Mouse (Mus musculus) urinary bladder, adult 18-20 months (tissue): ENCODE results near the gene Vdac2.

ENCODE experiments used
- DNase-seq, 2 experiments: peaks; one replicate each; pipeline ENCODE4 v3.0.0; 2022; ENCODE audit warnings: low spot score in 2 of 2, mixed read lengths in 2 of 2

Vdac2 gene

GRCm38 (mm10) chr14:21817453-21817852, 7.6 kb upstream of the Vdac2 start:
- DNase-seq: no peak

GRCm38 (mm10) chr14:21820880-21821505, 4.0 kb upstream of the Vdac2 start:
- no peak for DNase-seq

- no peak for DNase-seq
These were observed 2.7 kb upstream of the Vdac2 start for GRCm38 (mm10) chr14:21822307-21822706.

GRCm38 (mm10) chr14:21822795-21823374, 2.2 kb upstream of the Vdac2 start:
- peak in 1 of 2 experiments; percentile 20 for DNase-seq

- no peak for DNase-seq
These were observed 1.1 kb upstream of the Vdac2 start for GRCm38 (mm10) chr14:21823897-21824296.

- no peak for DNase-seq
These were observed 901 bp downstream of the Vdac2 start for GRCm38 (mm10) chr14:21825786-21826491.

- peak; percentile 95 to 99 for DNase-seq
These were observed 6.1 kb downstream of the Vdac2 start for GRCm38 (mm10) chr14:21830876-21831767.

GRCm38 (mm10) chr14:21831830-21832403, 6.9 kb downstream of the Vdac2 start:
- DNase-seq: peak in 1 of 2 experiments; percentile 30

- no peak for DNase-seq
These were observed 13.4 kb downstream of the Vdac2 start for GRCm38 (mm10) chr14:21838336-21839017.

- DNase-seq: no peak
These were observed 17.0 kb downstream of the Vdac2 start for GRCm38 (mm10) chr14:21841819-21842592.

- no peak for DNase-seq
These were observed 18.2 kb downstream of the Vdac2 start for GRCm38 (mm10) chr14:21843263-21843662.

GRCm38 (mm10) chr14:21846827-21847380, 21.9 kb downstream of the Vdac2 start:
- DNase-seq: no peak

- DNase-seq: peak in 1 of 2 experiments; percentile 53
These were observed 22.5 kb downstream of the Vdac2 start for GRCm38 (mm10) chr14:21847381-21848165.

GRCm38 (mm10) chr14:21848166-21849154, 23.4 kb downstream of the Vdac2 start, which contains the start of gene Comtd1:
Gene Comtd1 (minus strand): TSS chr14:21848977.
- DNase-seq: peak; percentile 90 to 96

GRCm38 (mm10) chr14:21849524-21850418, 24.7 kb downstream of the Vdac2 start:
- DNase-seq: no peak

GRCm38 (mm10) chr14:21850419-21851127, 25.5 kb downstream of the Vdac2 start:
- DNase-seq: no peak
